Mouse (Mus musculus) left cerebral cortex, adult 18-20 months (tissue): ENCODE results near the gene Sytl3. TPM values are rescaled to one million over a fixed set of nuclear protein-coding genes. Genes with fewer than 3 reads are reported as not detected.
"Not testable (repeated sequence)": the region's sequence is repeated elsewhere in the genome, so short reads cannot be mapped to it uniquely, and the experiment has no call there.

Experiments used
- DNase-seq, 2 experiments: peaks; one replicate each; pipeline ENCODE4 v3.0.0; 2021 to 2022; ENCODE audit warnings: low spot score in 2 of 2, mixed read lengths in 1 of 2
- long read RNA-seq, 2 experiments: library from polyadenylated mRNA; stranded (forward); transcript quantifications; one replicate each; pipeline ENCODE4 v2.0.0; 2021
- total RNA-seq, 2 experiments: library from RNA; stranded (reverse); gene quantifications; 2 replicates each; pipeline ENCODE4 v1.2.3; 2021

The Sytl3 gene
- total RNA-seq, result 1 to 10 TPM in 1 of 2 experiments, under 1 TPM in 1; 0.80 to 1.3 TPM
- long read RNA-seq, experiment 1, result 0 reads
- long read RNA-seq, experiment 2, result 0 reads

GRCm38 (mm10) chr17:6658801-6659200 is at the start of gene Sytl3:
Gene Sytl3 (plus strand): TSS chr17:6659093.
- DNase-seq, result not testable (repeated sequence)

GRCm38 (mm10) chr17:6613524-6613923 is 45.4 kb upstream of the Sytl3 start:
- DNase-seq, result not testable (repeated sequence)

- DNase-seq, result not testable (repeated sequence)
Measured at GRCm38 (mm10) chr17:6614316-6614715, 44.6 kb upstream of the Sytl3 start.

GRCm38 (mm10) chr17:6616731-6617130 is 42.2 kb upstream of the Sytl3 start:
- not testable (repeated sequence) for DNase-seq

DNA sequence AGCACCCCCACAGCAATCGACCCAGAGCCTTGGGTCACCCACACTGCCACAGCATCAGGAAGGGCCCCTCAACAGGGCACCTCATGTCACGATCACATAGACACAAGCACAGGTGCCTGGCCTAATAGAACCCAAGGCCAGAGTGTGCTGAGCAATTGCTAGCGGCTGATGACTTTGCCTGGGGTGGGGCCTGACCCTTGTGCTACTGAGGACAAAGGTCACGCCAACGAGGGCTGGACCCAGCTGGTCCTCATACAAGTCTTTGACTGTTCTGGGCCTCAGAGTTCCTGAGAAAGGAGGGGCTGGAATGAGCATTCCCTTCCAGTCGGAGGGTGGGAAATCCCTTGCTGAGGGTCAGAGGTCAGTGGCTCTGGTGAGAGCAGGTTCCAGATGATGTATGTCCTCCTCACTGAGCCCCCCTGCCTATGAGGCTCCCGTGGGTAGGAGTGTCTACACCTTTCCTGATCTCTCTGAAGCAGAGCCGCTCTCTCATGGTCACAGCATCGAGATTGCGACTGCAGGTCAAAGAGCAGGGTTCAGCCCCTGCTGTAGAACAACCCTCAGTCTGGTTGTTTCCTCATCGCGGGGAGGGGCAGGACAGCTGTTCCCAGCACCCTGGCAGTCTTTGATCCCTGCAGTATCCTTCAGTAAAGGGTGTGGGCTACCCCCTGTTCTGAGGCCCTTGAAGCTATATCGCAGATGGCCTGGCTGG is 41.0 kb upstream of the Sytl3 start:
- not testable (repeated sequence) for DNase-seq

DNA sequence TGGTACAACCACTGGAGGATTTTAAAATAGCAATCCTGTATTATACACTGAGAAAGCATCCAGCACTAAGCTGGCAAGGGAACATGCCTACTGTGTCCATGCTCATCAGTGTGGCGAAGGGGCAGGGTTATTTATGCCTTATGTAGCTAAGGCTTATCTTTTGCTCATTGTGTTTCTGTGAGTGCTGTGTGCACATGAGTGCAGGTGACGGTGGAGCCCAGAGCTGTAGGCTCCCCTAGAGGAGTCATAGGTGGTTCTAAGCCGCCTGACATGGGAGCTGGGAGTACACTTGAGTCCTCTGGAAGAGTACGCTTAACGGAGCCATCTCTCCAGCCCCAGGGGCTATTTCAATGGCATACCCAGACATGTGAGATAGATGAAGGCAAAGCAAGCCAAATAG is 39.6 kb upstream of the Sytl3 start:
- not testable (repeated sequence) for DNase-seq

- not testable (repeated sequence) for DNase-seq
Measured at GRCm38 (mm10) chr17:6620035-6620434, 38.9 kb upstream of the Sytl3 start.

DNA sequence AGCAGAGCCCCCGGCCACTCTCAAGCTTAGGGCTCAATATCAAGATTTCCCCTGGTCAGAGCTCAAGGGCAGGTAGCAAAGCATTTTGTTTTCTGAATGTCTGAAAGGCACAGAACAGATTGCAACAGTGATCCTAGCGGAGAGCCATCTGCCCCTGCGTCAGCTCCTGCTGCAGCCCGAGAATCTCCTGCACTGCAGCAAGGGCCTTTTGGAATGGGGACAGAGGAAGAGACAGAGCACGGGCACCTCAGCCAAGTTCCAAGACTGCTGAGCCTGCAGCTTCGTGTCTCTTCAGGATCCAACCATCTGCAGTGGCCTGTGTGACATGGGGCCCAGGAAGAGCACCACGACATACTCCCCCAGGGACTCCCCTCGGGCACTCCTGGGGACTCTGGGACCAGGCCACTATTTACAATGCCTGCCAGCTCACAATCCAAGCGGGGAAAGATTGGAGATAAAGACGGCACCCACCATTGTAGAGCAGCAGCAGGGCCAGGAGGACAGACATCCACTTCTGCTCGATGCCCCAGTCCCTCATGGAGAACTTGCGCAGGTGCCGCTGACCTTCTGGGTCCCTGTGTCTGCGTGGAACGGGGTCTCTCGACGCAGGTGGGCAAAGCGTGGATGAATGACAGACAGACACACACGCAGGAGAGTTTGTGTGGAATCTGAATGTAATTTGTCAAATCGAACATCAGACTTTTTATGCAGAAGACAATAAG is 38.0 kb upstream of the Sytl3 start:
- DNase-seq, result not testable (repeated sequence)

GRCm38 (mm10) chr17:6621976-6622375 is 36.9 kb upstream of the Sytl3 start:
- not testable (repeated sequence) for DNase-seq

DNA sequence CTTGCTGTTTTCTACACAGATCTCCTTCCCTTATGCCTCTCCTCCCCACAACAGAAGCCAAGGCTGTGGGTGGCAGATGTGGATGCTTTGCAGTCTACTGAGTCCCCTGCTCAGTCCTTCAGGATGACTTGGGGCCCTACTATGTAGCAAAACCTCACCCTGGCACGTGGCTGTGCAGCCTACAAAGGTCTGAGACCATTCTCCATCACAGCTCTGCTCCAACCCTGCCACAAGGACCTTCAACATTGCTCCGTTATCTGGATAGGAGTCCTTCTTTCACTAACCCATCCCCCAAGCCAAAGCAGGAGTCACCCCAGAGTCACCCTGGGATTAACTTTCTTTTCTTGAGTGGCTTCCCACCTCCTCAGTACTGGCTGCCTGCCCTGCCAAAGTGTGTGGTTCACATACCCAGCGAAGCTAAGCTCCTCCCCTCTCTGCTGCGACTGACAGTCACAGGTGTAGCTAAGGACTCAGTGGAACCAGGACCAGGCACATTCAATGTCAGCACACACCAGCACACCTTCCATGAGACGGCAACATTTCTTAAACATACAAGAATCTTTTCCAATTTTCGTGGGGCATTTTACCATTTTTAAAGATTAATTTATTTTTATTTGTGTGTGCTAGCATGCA is 33.9 kb upstream of the Sytl3 start:
- not testable (repeated sequence) for DNase-seq

GRCm38 (mm10) chr17:6630398-6630797 is 28.5 kb upstream of the Sytl3 start:
- not testable (repeated sequence) for DNase-seq

- DNase-seq, result not testable (repeated sequence)
Measured at GRCm38 (mm10) chr17:6632850-6633249, 26.0 kb upstream of the Sytl3 start.

- DNase-seq, result not testable (repeated sequence)
Measured at GRCm38 (mm10) chr17:6635781-6636180, 23.1 kb upstream of the Sytl3 start.

DNA sequence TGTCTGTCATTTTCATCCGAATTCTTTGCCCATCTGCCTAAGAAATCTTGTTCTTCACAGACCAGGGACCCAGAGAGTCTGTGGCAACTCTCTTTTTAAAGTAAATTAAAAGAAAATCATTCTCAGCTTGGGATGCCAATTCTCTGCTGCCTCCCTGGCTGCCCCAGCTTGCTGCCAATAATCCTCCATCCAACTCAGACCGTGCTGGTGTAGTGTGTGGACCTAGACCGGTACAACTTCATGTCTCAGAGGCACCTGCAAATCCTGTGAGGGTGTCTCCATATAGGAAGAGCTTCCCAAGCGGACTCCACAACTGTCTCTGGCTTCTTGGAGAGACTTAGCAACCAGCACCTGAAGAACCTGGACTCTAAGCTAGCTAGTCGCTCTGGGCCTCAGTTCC is 22.0 kb upstream of the Sytl3 start:
- no peak for DNase-seq

DNA sequence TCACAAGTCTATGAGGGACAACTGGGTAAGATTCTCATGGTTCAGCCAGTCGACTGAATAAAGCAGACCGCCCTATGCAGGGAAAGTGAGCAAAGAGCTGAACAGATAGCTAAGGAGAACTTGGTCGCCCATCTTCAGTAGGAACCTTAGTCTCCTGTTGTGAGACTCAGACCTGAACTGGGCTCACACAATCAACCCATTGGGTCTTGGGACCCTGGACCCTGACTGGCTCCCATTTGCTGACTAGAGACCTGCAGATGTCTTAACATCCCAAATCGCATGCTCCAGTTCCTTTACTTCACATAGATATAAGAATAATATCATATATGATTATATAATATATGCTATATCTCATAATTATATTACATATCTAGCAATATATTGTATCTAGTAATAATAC is 21.5 kb upstream of the Sytl3 start:
- DNase-seq, result not testable (repeated sequence)

GRCm38 (mm10) chr17:6638444-6638843 is 20.4 kb upstream of the Sytl3 start:
- not testable (repeated sequence) for DNase-seq

DNA sequence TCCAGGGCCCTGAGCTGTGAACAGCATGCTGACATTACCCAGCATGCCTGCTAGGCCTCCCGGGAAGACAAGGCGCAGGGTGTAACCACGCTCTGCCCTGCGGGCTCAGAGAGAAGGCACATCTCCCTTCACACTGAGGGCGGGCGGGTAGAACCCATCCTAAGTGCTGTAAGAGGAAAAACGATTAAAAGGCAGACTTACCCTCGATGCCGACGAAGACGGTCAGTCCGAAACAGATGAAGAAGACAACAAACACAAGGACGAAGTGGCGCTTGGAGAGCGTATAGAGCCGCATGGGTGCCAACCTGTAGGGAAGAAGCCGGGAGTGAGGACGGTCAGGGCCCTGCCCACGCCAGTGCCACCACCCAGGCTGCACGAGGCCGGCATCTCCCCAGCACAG is 19.4 kb upstream of the Sytl3 start:
- DNase-seq, result not testable (repeated sequence)

DNA sequence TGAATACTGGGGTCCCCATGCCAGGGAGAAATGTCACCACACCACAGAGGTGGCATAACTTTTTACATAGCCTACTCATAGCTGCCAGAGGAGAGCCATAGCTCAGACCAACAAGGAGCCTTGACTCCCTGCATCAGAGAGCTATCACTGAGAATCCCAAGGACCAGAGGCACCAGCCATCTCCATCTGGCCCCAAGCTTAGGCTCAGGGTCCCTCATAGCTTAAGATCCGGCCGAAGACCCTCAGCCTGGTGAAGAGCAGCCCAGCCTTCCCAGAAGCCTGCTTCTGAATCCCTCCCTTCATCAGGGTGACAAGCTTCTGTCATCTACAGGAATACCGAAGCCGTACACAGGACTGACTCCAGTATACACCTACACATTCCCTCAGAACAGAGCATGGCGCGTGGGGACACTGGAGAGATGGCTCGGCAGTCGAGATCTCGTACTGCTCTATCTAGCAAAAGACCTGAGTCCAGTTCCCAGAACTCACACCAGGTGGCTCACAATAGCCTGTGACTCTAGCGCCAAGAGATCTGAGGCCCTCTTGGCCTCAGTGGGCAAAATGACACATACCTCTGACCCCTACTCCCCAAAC is 18.8 kb upstream of the Sytl3 start:
- DNase-seq, result not testable (repeated sequence)

DNA sequence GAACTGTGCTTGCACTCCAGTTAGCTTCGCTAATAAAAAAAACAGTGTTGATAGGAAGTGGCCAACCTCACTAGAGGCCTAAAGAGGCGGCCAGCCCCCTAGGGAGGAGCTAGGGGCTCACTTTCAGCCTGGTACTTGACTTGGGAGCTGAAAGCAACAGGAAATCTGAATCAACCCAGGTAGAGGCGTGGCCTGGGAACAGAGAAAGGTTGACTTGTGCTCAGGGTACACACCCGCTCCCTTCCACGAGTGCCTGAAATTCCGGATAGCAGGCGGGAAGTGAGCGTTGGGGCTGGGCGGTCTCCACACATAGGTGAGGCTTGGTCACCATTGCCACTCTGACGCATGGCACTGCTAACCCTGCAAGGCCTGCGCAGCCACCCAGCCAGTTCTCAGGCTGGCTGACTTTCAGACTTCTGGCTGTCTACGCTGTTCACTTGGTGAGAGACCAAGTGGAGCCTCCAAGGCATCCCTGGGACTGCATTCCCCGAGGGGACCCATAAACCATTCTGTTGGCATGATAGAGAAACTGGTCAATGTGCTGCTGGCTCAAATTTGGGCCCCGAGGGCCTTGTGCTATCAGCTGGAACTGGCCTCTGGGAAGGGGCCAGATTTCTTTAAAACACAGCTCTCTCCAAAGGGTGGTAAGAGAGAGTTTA is 18.0 kb upstream of the Sytl3 start:
- DNase-seq, result not testable (repeated sequence)

- not testable (repeated sequence) for DNase-seq
Measured at GRCm38 (mm10) chr17:6644210-6644609, 14.7 kb upstream of the Sytl3 start.

GRCm38 (mm10) chr17:6644673-6645072 is 14.2 kb upstream of the Sytl3 start:
- not testable (repeated sequence) for DNase-seq
